Mouse (Mus musculus) neural tube, embryonic 14.5 days (tissue): Measurements from ENCODE around the gene Efs. TPM values are rescaled to one million over a fixed set of nuclear protein-coding genes. Genes with fewer than 3 reads are reported as not detected.

ENCODE experiments used
- ATAC-seq: fragments of 200-750 bp; cut with Nextera tagmentation; 2 replicates; pipeline ENCODE4 v1.8.0; 2017; ENCODE audit warnings: low read depth, mild to moderate bottlenecking, moderate TSS enrichment, moderate library complexity
- H3K27ac ChIP-seq: fragments of 300-500 bp; sonication (generic); 2 replicates; pipeline ENCODE4 v1.5.1; 2014; ENCODE audit warnings: low read depth, mild to moderate bottlenecking, control low read depth, low read length, moderate library complexity, mixed read lengths
- H3K27me3 ChIP-seq: fragments of 300-500 bp; sonication (generic); 2 replicates; pipeline ENCODE4 v1.6.1; 2014; ENCODE audit warnings: low read length; ENCODE audit not compliant: control insufficient read depth, insufficient read depth
- H3K36me3 ChIP-seq: fragments of 300-500 bp; sonication (generic); 2 replicates; pipeline ENCODE4 v1.6.1; 2014; ENCODE audit warnings: low read length, mixed read lengths; ENCODE audit not compliant: control insufficient read depth, insufficient read depth
- H3K4me1 ChIP-seq: fragments of 300-500 bp; sonication (generic); 2 replicates; pipeline ENCODE4 v1.6.1; 2014; ENCODE audit warnings: low read length; ENCODE audit not compliant: control insufficient read depth, insufficient read depth
- H3K4me2 ChIP-seq: fragments of 300-500 bp; sonication (generic); 2 replicates; pipeline ENCODE4 v1.6.1; 2014; ENCODE audit warnings: mild to moderate bottlenecking, low read depth, low read length, control low read depth
- H3K4me3 ChIP-seq: fragments of 300-500 bp; sonication (generic); 2 replicates; pipeline ENCODE4 v1.5.1; 2014; ENCODE audit warnings: low read depth, low read length, control low read depth, mixed read lengths
- H3K9ac ChIP-seq: fragments of 300-500 bp; sonication (generic); replicated peaks from 2 replicates; pipeline ENCODE4 v1.6.1; 2014; ENCODE audit warnings: low read depth, mild to moderate bottlenecking, control low read depth, low read length, mixed read lengths
- H3K9me3 ChIP-seq: fragments of 300-500 bp; sonication (generic); 2 replicates; pipeline ENCODE4 v1.6.1; 2016; ENCODE audit warnings: low read length; ENCODE audit not compliant: control insufficient read depth
- WGBS: fragments of 180-500 bp; shearing (Covaris S2); extraction: QIAGEN DNeasy Blood & Tissue Kit; methylation state at CpG from one replicate; pipeline ENCODE4 v1.1.7; 2014; 5-methylcytosine and 5-hydroxymethylcytosine counted together
- polyA plus RNA-seq: library from polyadenylated mRNA; unstranded; fragments of >200 nt; fragmentation: Nextera tagmentation; extraction: Ambion mirVana; gene quantifications from 2 replicates; pipeline ENCODE4 v1.2.1, GENCODE M21; 2014

Efs gene
- polyA plus RNA-seq, 1 experiment from 2014 or later, result 9.9 TPM

GRCm38 (mm10) chr14:54942479-54942878 lies 16.6 kb upstream of the Efs start:
- Histone ChIP-seq H3K9me3 (no peaks in the 10 kb centered on the region), H3K4me2 (no peak overlapping the region), H3K4me1 (no peaks in the 10 kb centered on the region), H3K9ac (no peak overlapping the region), H3K4me3 (no peak overlapping the region), H3K27ac (no peak overlapping the region), H3K27me3 (no peaks in the 10 kb centered on the region), H3K36me3 (no peaks in the 10 kb centered on the region)
- ATAC-seq, result no peak
- WGBS, result 83% methylated on average over 8 of the region's 8 CpGs

GRCm38 (mm10) chr14:54941024-54941978 lies 15.4 kb upstream of the Efs start:
- H3K4me1 ChIP-seq, result 0 out of 2 replicates have a peak, but pooled peaks cover 4% of the 10 kb centered on the region
- no peak overlapping the region for H3K4me2 ChIP-seq
- no peak overlapping the region for H3K9ac ChIP-seq
- no peaks in the 10 kb centered on the region for H3K27me3 ChIP-seq
- H3K27ac ChIP-seq, result no peak overlapping the region
- WGBS, result 74% methylated on average over 13 of the region's 13 CpGs
- H3K36me3 ChIP-seq, result no peaks in the 10 kb centered on the region
- ATAC-seq, result no peak
- no peaks in the 10 kb centered on the region for H3K9me3 ChIP-seq
- H3K4me3 ChIP-seq, result no peak overlapping the region

- no peak overlapping the region for H3K4me3 ChIP-seq
- H3K4me2 ChIP-seq, result no peak overlapping the region
- ATAC-seq, result no peak
- 81% methylated on average over 3 of the region's 3 CpGs for WGBS
- H3K27me3 ChIP-seq, result no peaks in the 10 kb centered on the region
- no peaks in the 10 kb centered on the region for H3K36me3 ChIP-seq
- H3K27ac ChIP-seq, result no peak overlapping the region
- H3K4me1 ChIP-seq, result 0 out of 2 replicates have a peak, but pooled peaks cover 7% of the 10 kb centered on the region
- no peak overlapping the region for H3K9ac ChIP-seq
- no peaks in the 10 kb centered on the region for H3K9me3 ChIP-seq
These were observed 14.2 kb upstream of the Efs start for GRCm38 (mm10) chr14:54940176-54940530.

GRCm38 (mm10) chr14:54939434-54940175 lies 13.7 kb upstream of the Efs start:
- no peaks in the 10 kb centered on the region for H3K9me3 ChIP-seq
- no peak for ATAC-seq
- H3K27me3 ChIP-seq, result no peaks in the 10 kb centered on the region
- no peaks in the 10 kb centered on the region for H3K36me3 ChIP-seq
- no peak overlapping the region for H3K4me3 ChIP-seq
- 0 out of 2 replicates have a peak, but pooled peaks cover 7% of the 10 kb centered on the region for H3K4me1 ChIP-seq
- H3K27ac ChIP-seq, result no peak overlapping the region
- 55% methylated on average over 12 of the region's 12 CpGs for WGBS
- H3K4me2 ChIP-seq, result no peak overlapping the region
- no peak overlapping the region for H3K9ac ChIP-seq

GRCm38 (mm10) chr14:54938431-54939219 lies 12.7 kb upstream of the Efs start:
- Histone ChIP-seq H3K27me3 (no peaks in the 10 kb centered on the region), H3K27ac (no peak overlapping the region), H3K4me3 (no peak overlapping the region), H3K4me2 (no peak overlapping the region), H3K9me3 (no peaks in the 10 kb centered on the region), H3K36me3 (no peaks in the 10 kb centered on the region), H3K9ac (no peak overlapping the region), H3K4me1 (0 out of 2 replicates have a peak, but pooled peaks cover 7% of the 10 kb centered on the region)
- no peak for ATAC-seq
- WGBS, result 82% methylated on average over 15 of the region's 15 CpGs

- H3K4me2 ChIP-seq, result no peak overlapping the region
- H3K4me1 ChIP-seq, result 0 out of 2 replicates have a peak, but pooled peaks cover 7% of the 10 kb centered on the region
- H3K9ac ChIP-seq, result no peak overlapping the region
- H3K27ac ChIP-seq, result no peak overlapping the region
- no peaks in the 10 kb centered on the region for H3K36me3 ChIP-seq
- WGBS, result 90% methylated on average over 16 of the region's 16 CpGs
- no peak overlapping the region for H3K4me3 ChIP-seq
- no peaks in the 10 kb centered on the region for H3K9me3 ChIP-seq
- no peak for ATAC-seq
- no peaks in the 10 kb centered on the region for H3K27me3 ChIP-seq
These were observed 11.6 kb upstream of the Efs start for GRCm38 (mm10) chr14:54937361-54938182.

GRCm38 (mm10) chr14:54936831-54937160 lies 10.9 kb upstream of the Efs start:
- no peak overlapping the region for H3K4me3 ChIP-seq
- H3K36me3 ChIP-seq, result no peaks in the 10 kb centered on the region
- WGBS, result 68% methylated on average over 6 of the region's 6 CpGs
- 0 out of 2 replicates have a peak, but pooled peaks cover 7% of the 10 kb centered on the region for H3K4me1 ChIP-seq
- no peak overlapping the region for H3K9ac ChIP-seq
- no peaks in the 10 kb centered on the region for H3K27me3 ChIP-seq
- no peaks in the 10 kb centered on the region for H3K9me3 ChIP-seq
- peak overlapping the region; percentile 8; the same call in 1 of the 2 replicates for H3K4me2 ChIP-seq
- peak overlapping the region; percentile 55 for H3K27ac ChIP-seq
- ATAC-seq, result no peak
